9 mouse cellular contexts compared by ENCODE assay signal in genomic region chr2:33543429-33544202, GRCm38 (mm10).
DNase-seq lines count a peak whose midpoint lies in the region; ATAC-seq and TF ChIP-seq lines count a peak whose summit lies in the region.
"Had no signal": no experiment of that assay in that cellular context is flagged by ENCODE, and none has a peak within 500 bp of the region (broad histone marks: within the 10 kb centered on the region; RNA-seq: fewer than 3 reads in every experiment).

No protein-coding gene starts in this region.

- TF ChIP-seq CTCF in cerebellum, adult 2 months (IDR thresholded peaks at IDR 0.05; ENCODE audit: borderline replicate concordance, insufficient read depth, low read depth, low read length): no peak
- no peak for TF ChIP-seq CTCF in layer of hippocampus, adult 2 months (conservative IDR thresholded peaks at IDR 0.05)

- H3K9ac ChIP-seq in kidney, embryonic 15.5 days: peak overlapping the region; percentile 26; the same call in 1 of the 2 replicates
- H3K9ac ChIP-seq in stomach, embryonic 15.5 days: no peak overlapping the region

- H3K36me3 ChIP-seq in kidney, embryonic 15.5 days: no peaks in the 10 kb centered on the region
- no peaks in the 10 kb centered on the region for H3K36me3 ChIP-seq in stomach, embryonic 15.5 days

- peaks cover 68% of the 10 kb centered on the region for H3K27me3 ChIP-seq in kidney, embryonic 15.5 days
- H3K27me3 ChIP-seq in cerebellum, adult 2 months (ENCODE audit: control insufficient read depth, insufficient read depth, low read length): no peaks in the 10 kb centered on the region
- peaks cover 38% of the 10 kb centered on the region for H3K27me3 ChIP-seq in stomach, embryonic 15.5 days (replicated peaks)
- H3K27me3 ChIP-seq: Patski had no signal

- no peak for DNase-seq in kidney, adult 8-10 months
- peak; percentile 70 to 79 for DNase-seq in cerebellum, adult 2 months
- peak; percentile 70 to 91 for DNase-seq in layer of hippocampus, adult 2 months (ENCODE audit: low spot score in 2 of 2)
- DNase-seq in mesoderm, embryonic 11.5 days (ENCODE audit: low read depth, low spot score): peak; percentile 84
- DNase-seq in urinary bladder, postnatal 10 days (ENCODE audit: low spot score): no peak

- under 1% methylated on average over 32 of the region's 38 CpGs for WGBS in kidney, embryonic 15.5 days
- under 1% methylated on average over 38 of the region's 38 CpGs for WGBS in cerebellum, adult 2 months
- WGBS in stomach, embryonic 15.5 days: 1% methylated on average over 21 of the region's 38 CpGs

- H3K27ac ChIP-seq in kidney, embryonic 15.5 days: no peak overlapping the region
- peak overlapping the region; percentile 44; the same call in 1 of the 2 replicates for H3K27ac ChIP-seq in cerebellum, adult 2 months (ENCODE audit: insufficient read depth, low read length)
- H3K27ac ChIP-seq in layer of hippocampus, adult 2 months: peak overlapping the region; percentile 99
- H3K27ac ChIP-seq in stomach, embryonic 15.5 days: no peak overlapping the region

- H3K4me1 ChIP-seq in kidney, embryonic 15.5 days: peaks cover 27% of the 10 kb centered on the region
- H3K4me1 ChIP-seq in cerebellum, adult 2 months (ENCODE audit: control insufficient read depth, insufficient read depth, low read length): peaks cover 24% of the 10 kb centered on the region
- peaks cover 14% of the 10 kb centered on the region for H3K4me1 ChIP-seq in stomach, embryonic 15.5 days

- H3K4me2 ChIP-seq in kidney, embryonic 15.5 days: peak overlapping the region; percentile 95
- H3K4me2 ChIP-seq in stomach, embryonic 15.5 days: peak overlapping the region; percentile 93

- H3K9me3 ChIP-seq in kidney, embryonic 15.5 days (replicated peaks): no peaks in the 10 kb centered on the region
- no peaks in the 10 kb centered on the region for H3K9me3 ChIP-seq in stomach, embryonic 15.5 days

- peak; percentile 55 for ATAC-seq in kidney, embryonic 15.5 days (replicated peaks; ENCODE audit: low FRiP score)
- peak; percentile 83 for ATAC-seq in frontal cortex, adult (ENCODE audit: low TSS enrichment)
- no peak for ATAC-seq in stomach, embryonic 15.5 days (ENCODE audit: insufficient read depth, low FRiP score, low read depth)
- ATAC-seq: Patski had no signal

- peak overlapping the region; percentile 50 for H3K4me3 ChIP-seq in kidney, embryonic 15.5 days (replicated peaks)
- H3K4me3 ChIP-seq in cerebellum, adult 2 months (replicated peaks; ENCODE audit: insufficient read depth, low read depth, low read length): peak overlapping the region; percentile 56
- H3K4me3 ChIP-seq in layer of hippocampus, adult 2 months: peak overlapping the region; percentile 56
- peak overlapping the region; percentile 47 for H3K4me3 ChIP-seq in stomach, embryonic 15.5 days (replicated peaks)

- no peak for TF ChIP-seq POLR2A in cerebellum, adult 2 months (IDR thresholded peaks at IDR 0.05; ENCODE audit: borderline replicate concordance, insufficient read depth, low read length)

Comparison
In these comparisons a context has a peak if more than half of its experiments do, and no peak if none do; other contexts are left out.
1. H3K27ac ChIP-seq: peak in cerebellum, adult 2 months (single experiment) and layer of hippocampus, adult 2 months (single experiment); none in kidney, embryonic 15.5 days (single experiment) and stomach, embryonic 15.5 days (single experiment).
2. DNase-seq: peak in cerebellum, adult 2 months (2 of 2), layer of hippocampus, adult 2 months (2 of 2) and mesoderm, embryonic 11.5 days (single experiment); none in kidney, adult 8-10 months (0 of 2) and urinary bladder, postnatal 10 days (single experiment).
3. Peak in every context shown above with its lines, with median percentiles within 50 percentile points of each other: H3K4me3 ChIP-seq.